Mouse (Mus musculus) liver, embryonic 16.5 days (tissue): ENCODE data around the gene Lats2. TPM values are rescaled to one million over a fixed set of nuclear protein-coding genes. Genes with fewer than 3 reads are reported as not detected.

ENCODE experiments used
- ATAC-seq: fragments of 200-750 bp; cut with Nextera tagmentation; 2 replicates; pipeline ENCODE4 v1.8.0; 2017; ENCODE audit warnings: low read depth, mild to moderate bottlenecking, moderate number of reproducible peaks, moderate library complexity
- H3K27ac ChIP-seq: fragments of 300-500 bp; sonication (generic); 2 replicates; pipeline ENCODE4 v1.5.1; 2014; ENCODE audit warnings: mild to moderate bottlenecking, low read length
- H3K27me3 ChIP-seq: fragments of 300-500 bp; sonication (generic); 2 replicates; pipeline ENCODE4 v1.6.1; 2014; ENCODE audit warnings: low read depth, low read length, mixed read lengths; ENCODE audit not compliant: control insufficient read depth, insufficient read depth
- H3K36me3 ChIP-seq: fragments of 300-500 bp; sonication (generic); 2 replicates; pipeline ENCODE4 v1.6.1; 2014; ENCODE audit warnings: mild to moderate bottlenecking; ENCODE audit not compliant: control insufficient read depth, insufficient read depth
- H3K4me1 ChIP-seq: fragments of 300-500 bp; sonication (generic); 2 replicates; pipeline ENCODE4 v1.6.1; 2014; ENCODE audit warnings: low read depth, low read length, mixed read lengths; ENCODE audit not compliant: control insufficient read depth
- H3K4me2 ChIP-seq: fragments of 300-500 bp; sonication (generic); 2 replicates; pipeline ENCODE4 v1.6.1; 2014; ENCODE audit warnings: low read depth, low read length, mixed read lengths
- H3K4me3 ChIP-seq: fragments of 300-500 bp; sonication (generic); 2 replicates; pipeline ENCODE4 v1.5.1; 2014; ENCODE audit warnings: low read depth, mild to moderate bottlenecking, low read length
- H3K9ac ChIP-seq: fragments of 300-500 bp; sonication (generic); 2 replicates; pipeline ENCODE4 v1.6.1; 2014; ENCODE audit warnings: low read depth, low read length
- H3K9me3 ChIP-seq: fragments of 300-500 bp; sonication (generic); replicated peaks from 2 replicates; pipeline ENCODE4 v1.6.1; 2016; ENCODE audit warnings: low read length; ENCODE audit not compliant: control insufficient read depth
- WGBS: fragments of 180-500 bp; shearing (Covaris S2); extraction: QIAGEN DNeasy Blood & Tissue Kit; methylation state at CpG from one replicate; pipeline ENCODE4 v1.1.7; 2014; ENCODE audit not compliant: insufficient replicate concordance; 5-methylcytosine and 5-hydroxymethylcytosine counted together
- polyA plus RNA-seq: library from polyadenylated mRNA; unstranded; fragments of >200 nt; fragmentation: Nextera tagmentation; extraction: Ambion mirVana; gene quantifications from 2 replicates; pipeline ENCODE4 v1.2.1, GENCODE M21; 2015

Gene Lats2
- polyA plus RNA-seq, 1 experiment from 2014 or later: 6.1 TPM

GRCm38 (mm10) chr14:57726172-57726571, 32.0 kb downstream of the Lats2 start:
- Histone ChIP-seq H3K27me3 (no peaks in the 10 kb centered on the region), H3K36me3 (no peaks in the 10 kb centered on the region; the same call in none of the 2 replicates), H3K27ac (no peak overlapping the region), H3K9me3 (no peaks in the 10 kb centered on the region), H3K4me2 (no peak overlapping the region), H3K4me3 (no peak overlapping the region), H3K9ac (no peak overlapping the region), H3K4me1 (peaks cover 11% of the 10 kb centered on the region)
- 80% methylated on average over 8 of the region's 8 CpGs for WGBS
- no peak for ATAC-seq

GRCm38 (mm10) chr14:57724473-57724872, 33.7 kb downstream of the Lats2 start:
- Histone ChIP-seq H3K36me3 (no peaks in the 10 kb centered on the region; the same call in none of the 2 replicates), H3K9me3 (no peaks in the 10 kb centered on the region), H3K4me3 (no peak overlapping the region), H3K27ac (no peak overlapping the region), H3K4me2 (no peak overlapping the region), H3K4me1 (peaks cover under 1% of the 10 kb centered on the region; the same call in 1 of the 2 replicates), H3K27me3 (no peaks in the 10 kb centered on the region), H3K9ac (no peak overlapping the region)
- WGBS: 59% methylated on average over 4 of the region's 4 CpGs
- ATAC-seq: no peak

GRCm38 (mm10) chr14:57718245-57718644, 39.9 kb downstream of the Lats2 start:
- Histone ChIP-seq H3K36me3 (no peaks in the 10 kb centered on the region; the same call in none of the 2 replicates), H3K27me3 (no peaks in the 10 kb centered on the region), H3K9me3 (no peaks in the 10 kb centered on the region), H3K27ac (no peak overlapping the region), H3K4me3 (no peak overlapping the region), H3K9ac (no peak overlapping the region), H3K4me2 (no peak overlapping the region), H3K4me1 (peaks cover 3% of the 10 kb centered on the region)
- WGBS: 60% methylated on average over 4 of the region's 4 CpGs
- no peak for ATAC-seq

GRCm38 (mm10) chr14:57716601-57717245, 41.5 kb downstream of the Lats2 start:
- Histone ChIP-seq H3K9ac (no peak overlapping the region), H3K4me1 (peaks cover 17% of the 10 kb centered on the region), H3K4me2 (no peak overlapping the region), H3K36me3 (no peaks in the 10 kb centered on the region), H3K27me3 (no peaks in the 10 kb centered on the region), H3K9me3 (no peaks in the 10 kb centered on the region), H3K4me3 (no peak overlapping the region), H3K27ac (no peak overlapping the region)
- ATAC-seq: no peak
- 74% methylated on average over 4 of the region's 4 CpGs for WGBS

GRCm38 (mm10) chr14:57712884-57713283, 45.3 kb downstream of the Lats2 start:
- Histone ChIP-seq H3K9me3 (no peaks in the 10 kb centered on the region), H3K27ac (no peak overlapping the region), H3K27me3 (no peaks in the 10 kb centered on the region), H3K9ac (no peak overlapping the region), H3K4me3 (no peak overlapping the region), H3K36me3 (no peaks in the 10 kb centered on the region), H3K4me1 (peaks cover 28% of the 10 kb centered on the region), H3K4me2 (no peak overlapping the region)
- ATAC-seq: peak; percentile 58
- WGBS: 24% methylated on average over 1 of the region's 1 CpGs

GRCm38 (mm10) chr14:57711059-57711458, 47.1 kb downstream of the Lats2 start:
- H3K9me3 ChIP-seq: no peaks in the 10 kb centered on the region
- H3K4me1 ChIP-seq: peaks cover 36% of the 10 kb centered on the region
- H3K4me3 ChIP-seq: no peak overlapping the region
- H3K27ac ChIP-seq: no peak overlapping the region
- no peak overlapping the region for H3K9ac ChIP-seq
- no peaks in the 10 kb centered on the region for H3K36me3 ChIP-seq
- ATAC-seq: no peak
- H3K4me2 ChIP-seq: no peak overlapping the region
- no peaks in the 10 kb centered on the region for H3K27me3 ChIP-seq
- WGBS: 74% methylated on average over 6 of the region's 6 CpGs

GRCm38 (mm10) chr14:57709171-57709570, 49.0 kb downstream of the Lats2 start:
- Histone ChIP-seq H3K27ac (no peak overlapping the region), H3K27me3 (no peaks in the 10 kb centered on the region), H3K9me3 (no peaks in the 10 kb centered on the region), H3K9ac (no peak overlapping the region), H3K4me3 (no peak overlapping the region), H3K4me1 (peaks cover 36% of the 10 kb centered on the region), H3K4me2 (no peak overlapping the region), H3K36me3 (no peaks in the 10 kb centered on the region)
- no peak for ATAC-seq
- 73% methylated on average over 10 of the region's 10 CpGs for WGBS

GRCm38 (mm10) chr14:57708580-57708979, 49.6 kb downstream of the Lats2 start:
- no peaks in the 10 kb centered on the region for H3K9me3 ChIP-seq
- no peak overlapping the region for H3K4me2 ChIP-seq
- H3K4me3 ChIP-seq: no peak overlapping the region
- no peak overlapping the region for H3K27ac ChIP-seq
- WGBS: 79% methylated on average over 7 of the region's 7 CpGs
- H3K9ac ChIP-seq: no peak overlapping the region
- no peak for ATAC-seq
- no peaks in the 10 kb centered on the region for H3K36me3 ChIP-seq
- H3K27me3 ChIP-seq: no peaks in the 10 kb centered on the region
- H3K4me1 ChIP-seq: peaks cover 36% of the 10 kb centered on the region

GRCm38 (mm10) chr14:57707100-57707893, 50.9 kb downstream of the Lats2 start:
- H3K4me1 ChIP-seq: peaks cover 24% of the 10 kb centered on the region
- no peaks in the 10 kb centered on the region for H3K9me3 ChIP-seq
- ATAC-seq: no peak
- 0 out of 2 replicates have a peak overlapping the region, but pooled peaks have one; percentile 23 for H3K9ac ChIP-seq
- H3K4me2 ChIP-seq: no peak overlapping the region
- H3K27me3 ChIP-seq: no peaks in the 10 kb centered on the region
- H3K27ac ChIP-seq: no peak overlapping the region
- H3K36me3 ChIP-seq: no peaks in the 10 kb centered on the region
- H3K4me3 ChIP-seq: no peak overlapping the region
- 62% methylated on average over 18 of the region's 18 CpGs for WGBS
